7 mouse cellular contexts compared by ENCODE assay signal in the genomic region with DNA sequence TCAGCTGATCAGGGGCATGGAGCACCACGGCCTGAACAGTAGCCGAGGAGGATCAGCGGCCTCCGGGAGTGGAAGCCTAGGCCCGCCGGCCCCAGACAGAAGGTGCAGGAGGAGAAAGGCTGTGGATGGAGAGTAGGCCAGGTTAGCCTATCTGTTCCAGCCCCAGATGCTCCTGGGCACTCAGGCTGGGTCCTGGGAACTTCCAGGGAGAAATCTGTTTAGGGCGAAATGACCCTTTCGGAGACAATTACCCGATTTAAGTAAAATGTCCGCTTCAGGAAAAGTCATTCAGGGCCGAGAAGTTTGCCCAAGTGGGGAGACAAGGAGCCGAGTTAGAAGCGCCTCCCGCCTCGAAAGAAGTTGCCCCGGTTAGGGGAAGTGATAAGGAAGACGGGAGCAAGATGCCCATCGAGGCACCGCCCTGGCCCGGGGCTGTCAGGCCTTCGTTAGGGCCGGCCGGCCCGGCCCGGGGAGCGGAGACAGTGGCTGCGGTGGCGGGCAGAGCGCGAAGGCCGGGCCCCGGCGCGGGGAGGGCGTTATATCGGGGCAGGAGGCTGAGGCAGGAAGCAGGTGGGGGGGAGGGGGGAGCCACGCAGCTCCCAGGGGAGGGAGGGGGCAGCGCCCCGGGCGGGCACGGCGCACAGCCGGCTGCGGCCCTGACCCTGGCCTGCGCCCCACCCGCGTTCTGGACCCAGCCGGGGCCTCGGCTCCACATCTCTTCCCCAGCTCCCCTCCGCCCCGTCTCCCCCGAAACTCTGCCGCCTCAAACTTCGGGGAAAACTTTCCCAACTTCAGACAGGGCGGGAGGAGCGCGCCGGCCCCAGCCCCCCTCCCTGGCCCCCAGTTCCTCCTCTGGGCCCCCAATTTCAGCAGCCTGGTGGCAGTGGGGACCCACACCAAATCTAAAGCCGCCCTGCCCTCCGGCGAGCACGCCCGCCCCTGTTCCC. TPM values are rescaled to one million over a fixed set of nuclear protein-coding genes. Genes with fewer than 3 reads are reported as not detected.
A peak's percentile ranks its signal among the peaks of the same experiment; 100 is the strongest.
DNase-seq lines count a peak whose midpoint lies in the region; ATAC-seq and TF ChIP-seq lines count a peak whose summit lies in the region.

No protein-coding gene starts in this region.

- H3K27me3 ChIP-seq in spleen, adult 2 months (ENCODE audit: control insufficient read depth, insufficient read depth, low read length) = peaks cover 42% of the 10 kb centered on the region
- peaks cover 97% of the 10 kb centered on the region for H3K27me3 ChIP-seq in forebrain, embryonic 11.5 days (ENCODE audit: control insufficient read depth, insufficient read depth, low read length)
- peaks cover 99% of the 10 kb centered on the region for H3K27me3 ChIP-seq in hindbrain, embryonic 12.5 days
- H3K27me3 ChIP-seq in liver, embryonic 14.5 days (ENCODE audit: control insufficient read depth, insufficient read depth, low read length) = peaks cover 85% of the 10 kb centered on the region

- TF ChIP-seq POLR2A in spleen, adult 2 months (IDR thresholded peaks at IDR 0.05; ENCODE audit: low read depth, low read length) = no peak

- H3K36me3 ChIP-seq in spleen, adult 2 months (ENCODE audit: control insufficient read depth, insufficient read depth, low read length) = peaks cover 3% of the 10 kb centered on the region; the same call in 1 of the 2 replicates
- no peaks in the 10 kb centered on the region for H3K36me3 ChIP-seq in forebrain, embryonic 11.5 days (ENCODE audit: control insufficient read depth, insufficient read depth, low read length)
- peaks cover 10% of the 10 kb centered on the region for H3K36me3 ChIP-seq in hindbrain, embryonic 12.5 days
- H3K36me3 ChIP-seq in liver, embryonic 14.5 days (replicated peaks; ENCODE audit: control insufficient read depth, insufficient read depth, low read depth) = no peaks in the 10 kb centered on the region

- H3K4me2 ChIP-seq in forebrain, embryonic 11.5 days (ENCODE audit: low read depth, low read length, severe bottlenecking) = peak overlapping the region; percentile 74
- peak overlapping the region; percentile 80 for H3K4me2 ChIP-seq in hindbrain, embryonic 12.5 days (replicated peaks)
- peak overlapping the region; percentile 74 for H3K4me2 ChIP-seq in liver, embryonic 14.5 days (ENCODE audit: low read depth)

- no peak for TF ChIP-seq EP300 in liver, embryonic 14.5 days (IDR thresholded peaks at IDR 0.05; ENCODE audit: low read depth)

- DNase-seq in spleen, adult 2 months (ENCODE audit: low read depth in 1 of 2, low spot score in 2 of 2) = peak in 1 of 2 experiments; percentile 24
- no peak for DNase-seq in spleen, postnatal 4 days (ENCODE audit: low spot score in 2 of 2)
- peak; percentile 69 for DNase-seq in forebrain, embryonic 11.5 days (ENCODE audit: low spot score)
- no peak for DNase-seq in liver, embryonic 14.5 days (ENCODE audit: low read depth in 3 of 3, low spot score in 3 of 3)
- DNase-seq in thymus, postnatal 25 days = peak; percentile 24
- DNase-seq in cerebellum, postnatal 4 days (ENCODE audit: low spot score in 2 of 2) = no peak

- peaks cover 48% of the 10 kb centered on the region for H3K4me1 ChIP-seq in spleen, adult 2 months (ENCODE audit: control insufficient read depth, insufficient read depth, insufficient read length)
- H3K4me1 ChIP-seq in forebrain, embryonic 11.5 days (replicated peaks; ENCODE audit: control insufficient read depth, insufficient read depth, low read length) = peaks cover 35% of the 10 kb centered on the region
- H3K4me1 ChIP-seq in hindbrain, embryonic 12.5 days = peaks cover 68% of the 10 kb centered on the region
- no peaks in the 10 kb centered on the region; a peak in 1 of 4 replicates for H3K4me1 ChIP-seq in liver, embryonic 14.5 days (replicated peaks; ENCODE audit: control insufficient read depth in 2 of 2, insufficient read depth in 2 of 2, low read length in 1 of 2)

- H3K9me3 ChIP-seq in forebrain, embryonic 11.5 days (ENCODE audit: control insufficient read depth, low read length) = no peaks in the 10 kb centered on the region
- no peaks in the 10 kb centered on the region for H3K9me3 ChIP-seq in hindbrain, embryonic 12.5 days (replicated peaks)
- no peaks in the 10 kb centered on the region for H3K9me3 ChIP-seq in liver, embryonic 14.5 days (ENCODE audit: control insufficient read depth, low read length)

- H3K9ac ChIP-seq in forebrain, embryonic 11.5 days (ENCODE audit: low read length) = peak overlapping the region; percentile 27; the same call in 1 of the 2 replicates
- H3K9ac ChIP-seq in hindbrain, embryonic 12.5 days = peak overlapping the region; percentile 61
- H3K9ac ChIP-seq in liver, embryonic 14.5 days (replicated peaks) = no peak overlapping the region

- WGBS in spleen, adult 2 months = 9% methylated on average over 47 of the region's 63 CpGs
- 1% methylated on average over 42 of the region's 63 CpGs for WGBS in forebrain, embryonic 11.5 days
- 3% methylated on average over 45 of the region's 63 CpGs for WGBS in hindbrain, embryonic 12.5 days
- WGBS in liver, embryonic 14.5 days (ENCODE audit: insufficient replicate concordance) = 2% methylated on average over 58 of the region's 63 CpGs

- no peak for TF ChIP-seq CTCF in spleen, adult 2 months (IDR thresholded peaks at IDR 0.05; ENCODE audit: extremely low read depth, insufficient read depth, insufficient read length, insufficient replicate concordance)
- TF ChIP-seq CTCF in liver, embryonic 14.5 days (IDR thresholded peaks at IDR 0.05; ENCODE audit: low read depth) = no peak

- peak overlapping the region; percentile 53 for H3K27ac ChIP-seq in spleen, adult 2 months (ENCODE audit: insufficient read depth, low read length)
- H3K27ac ChIP-seq in forebrain, embryonic 11.5 days (ENCODE audit: low read depth, low read length) = no peak overlapping the region
- H3K27ac ChIP-seq in hindbrain, embryonic 12.5 days = peak overlapping the region; percentile 55; the same call in 1 of the 2 replicates
- H3K27ac ChIP-seq in liver, embryonic 14.5 days = no peak overlapping the region

- ATAC-seq in forebrain, embryonic 11.5 days (replicated peaks; ENCODE audit: low FRiP score) = no peak
- ATAC-seq in hindbrain, embryonic 12.5 days (ENCODE audit: low FRiP score) = no peak
- ATAC-seq in liver, embryonic 14.5 days (ENCODE audit: insufficient read depth) = no peak

- peak overlapping the region; percentile 51; the same call in 1 of the 2 replicates for H3K4me3 ChIP-seq in spleen, adult 2 months (ENCODE audit: extremely low read depth, insufficient read depth, insufficient read length)
- peak overlapping the region; percentile 40 for H3K4me3 ChIP-seq in forebrain, embryonic 11.5 days (ENCODE audit: low read depth, low read length)
- H3K4me3 ChIP-seq in hindbrain, embryonic 12.5 days = peak overlapping the region; percentile 47
- peak overlapping the region in 1 of 2 experiments; percentile 52; a peak in 2 of 4 replicates for H3K4me3 ChIP-seq in liver, embryonic 14.5 days (ENCODE audit: insufficient read depth in 1 of 2, low read depth in 2 of 2, low read length in 2 of 2)

RNA-seq across cellular contexts. Expression of a gene that starts 1.4 kb away (rescaled TPM):
- polyA plus RNA-seq in spleen, adult 2 months (2012; rRNA removed) = 9.2 and 13.2 TPM in 2 replicates
- polyA plus RNA-seq in forebrain, embryonic 11.5 days (2014; fragmentation: Nextera tagmentation; extraction: Ambion mirVana) = 0.86 and 1.1 TPM in 2 replicates
- 11.3 and 15.8 TPM in 2 replicates for polyA plus RNA-seq in hindbrain, embryonic 12.5 days (2016; fragmentation: Nextera tagmentation; extraction: Ambion mirVana)
- 0.97 and 1.4 TPM in 2 replicates for polyA plus RNA-seq in liver, embryonic 14.5 days (2012; rRNA removed)
- polyA plus RNA-seq in liver, embryonic 14.5 days (2014; fragmentation: Nextera tagmentation; extraction: Ambion mirVana) = 0.28 and 0.48 TPM in 2 replicates

RNA-seq across cellular contexts. Expression of a gene that starts 10.7 kb away (rescaled TPM):
- polyA plus RNA-seq in spleen, adult 2 months (2012; rRNA removed) = 17.2 and 18.4 TPM in 2 replicates
- 32.7 and 34.4 TPM in 2 replicates for polyA plus RNA-seq in forebrain, embryonic 11.5 days (2014; fragmentation: Nextera tagmentation; extraction: Ambion mirVana)
- 23.8 and 24.5 TPM in 2 replicates for polyA plus RNA-seq in hindbrain, embryonic 12.5 days (2016; fragmentation: Nextera tagmentation; extraction: Ambion mirVana)
- 7.4 and 10.5 TPM in 2 replicates for polyA plus RNA-seq in liver, embryonic 14.5 days (2012; rRNA removed)
- polyA plus RNA-seq in liver, embryonic 14.5 days (2014; fragmentation: Nextera tagmentation; extraction: Ambion mirVana) = 14.3 and 15.3 TPM in 2 replicates

RNA-seq across cellular contexts. Expression of a gene that starts 23.1 kb away (rescaled TPM):
- 29.2 and 33.3 TPM in 2 replicates for polyA plus RNA-seq in spleen, adult 2 months (2012; rRNA removed)
- 21.8 and 24.0 TPM in 2 replicates for polyA plus RNA-seq in forebrain, embryonic 11.5 days (2014; fragmentation: Nextera tagmentation; extraction: Ambion mirVana)
- 14.8 and 18.6 TPM in 2 replicates for polyA plus RNA-seq in hindbrain, embryonic 12.5 days (2016; fragmentation: Nextera tagmentation; extraction: Ambion mirVana)
- 9.8 and 11.6 TPM in 2 replicates for polyA plus RNA-seq in liver, embryonic 14.5 days (2012; rRNA removed)
- 9.8 and 12.1 TPM in 2 replicates for polyA plus RNA-seq in liver, embryonic 14.5 days (2014; fragmentation: Nextera tagmentation; extraction: Ambion mirVana)

RNA-seq across cellular contexts. Expression of a gene that starts 25.7 kb away (rescaled TPM):
- polyA plus RNA-seq in spleen, adult 2 months (2012; rRNA removed) = 11.1 and 12.7 TPM in 2 replicates
- polyA plus RNA-seq in forebrain, embryonic 11.5 days (2014; fragmentation: Nextera tagmentation; extraction: Ambion mirVana) = 1.0 and 1.1 TPM in 2 replicates
- polyA plus RNA-seq in hindbrain, embryonic 12.5 days (2016; fragmentation: Nextera tagmentation; extraction: Ambion mirVana) = 5.1 and 5.8 TPM in 2 replicates
- 0.56 and 0.61 TPM in 2 replicates for polyA plus RNA-seq in liver, embryonic 14.5 days (2012; rRNA removed)
- 0.68 and 0.98 TPM in 2 replicates for polyA plus RNA-seq in liver, embryonic 14.5 days (2014; fragmentation: Nextera tagmentation; extraction: Ambion mirVana)

Comparison
In these comparisons a context has a peak if more than half of its experiments do, and no peak if none do; other contexts are left out.
1. DNase-seq: peak in forebrain, embryonic 11.5 days (single experiment) and thymus, postnatal 25 days (single experiment); none in spleen, postnatal 4 days (0 of 2), liver, embryonic 14.5 days (0 of 3) and cerebellum, postnatal 4 days (0 of 2).
2. H3K27ac ChIP-seq: peak in spleen, adult 2 months (single experiment) and hindbrain, embryonic 12.5 days (single experiment); none in forebrain, embryonic 11.5 days (single experiment) and liver, embryonic 14.5 days (single experiment).
3. Peak in every context shown above with its lines, with median percentiles within 50 percentile points of each other: H3K4me2 ChIP-seq.